Mouse (Mus musculus): ENCODE results near the gene Tspan15.

The Tspan15 gene

DNA sequence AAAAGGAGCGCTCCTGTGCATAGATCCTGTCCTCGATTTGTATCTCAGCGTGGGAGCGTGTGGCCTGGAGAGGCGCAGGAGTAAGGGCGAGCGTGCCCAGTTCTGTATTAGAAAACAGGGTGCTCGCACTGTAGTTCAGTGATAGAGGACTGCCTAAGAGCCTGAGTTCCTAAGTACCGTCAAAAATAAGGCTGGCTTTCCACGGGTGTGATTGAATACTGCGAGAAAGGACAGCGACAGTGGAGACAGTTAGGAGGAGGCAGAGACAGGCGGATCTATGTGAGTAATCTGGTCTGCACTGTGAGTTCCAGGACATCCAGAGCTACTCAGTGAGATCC is 313 bp upstream of the Tspan15 start:
- in situ Hi-C loops (cut with MboI, MseI): no loop called here

DNA sequence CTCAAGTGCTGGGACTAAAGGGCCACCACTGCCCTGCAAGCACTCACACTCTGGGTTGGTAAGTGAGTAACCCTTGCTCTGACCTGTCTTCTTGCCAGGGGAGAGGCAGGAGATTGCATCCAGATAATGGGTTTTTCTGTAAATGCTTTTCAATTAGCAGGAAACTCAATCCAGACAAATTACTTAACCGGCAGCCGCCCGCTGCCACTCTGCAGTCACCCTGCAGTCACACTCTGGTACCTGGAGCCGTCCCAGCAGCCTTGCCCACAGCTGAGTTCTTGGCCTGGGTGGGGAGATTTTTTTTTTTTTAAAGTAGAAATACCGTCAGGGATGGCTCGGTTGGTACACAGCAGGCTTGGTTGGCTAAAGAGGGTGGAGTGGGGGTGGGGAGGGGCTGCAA is 2.9 kb downstream of the Tspan15 start:
- in situ Hi-C loops (cut with MboI, MseI): no loop called here

DNA sequence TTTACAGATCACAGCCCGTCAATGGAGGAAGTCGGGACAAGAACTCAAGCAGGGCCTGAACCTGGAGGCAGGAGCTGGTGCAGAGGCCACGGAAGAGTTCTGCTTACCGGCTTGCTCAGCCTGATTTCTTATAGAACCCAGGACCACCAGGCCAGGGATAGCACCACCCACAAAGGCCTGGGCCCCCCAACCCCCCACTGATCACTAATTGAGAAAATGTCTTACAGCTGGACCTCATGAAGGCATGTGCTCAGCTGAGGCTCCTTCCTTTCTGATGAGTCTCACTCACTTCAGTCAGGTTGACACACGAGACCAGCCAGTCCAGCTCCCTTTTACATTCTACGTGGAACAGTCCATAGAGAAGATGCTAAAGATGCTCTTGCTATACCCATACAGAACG is 5.2 kb downstream of the Tspan15 start:
- in situ Hi-C loops (cut with MboI, MseI): no loop called here

DNA sequence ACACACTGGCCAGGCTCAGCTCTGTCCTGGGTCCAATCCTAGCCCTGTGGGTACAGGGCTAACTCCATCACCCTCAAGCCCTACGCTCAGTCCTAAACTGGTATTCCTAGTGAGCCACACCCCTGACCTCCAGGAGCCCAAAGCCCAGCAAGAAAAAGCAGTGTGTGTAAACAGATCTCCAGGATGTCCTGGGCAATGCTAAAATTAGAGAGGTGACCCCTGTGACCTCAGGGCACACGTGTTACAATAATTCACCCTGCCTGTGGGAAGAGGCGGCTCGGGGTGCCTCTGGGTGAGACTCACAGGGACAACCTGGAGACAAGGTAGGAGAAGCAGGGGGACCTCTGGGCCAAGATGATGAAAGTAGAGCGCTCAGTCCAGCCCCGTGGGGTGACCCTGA is 6.8 kb downstream of the Tspan15 start:
- in situ Hi-C loops (cut with MboI, MseI): no loop called here

DNA sequence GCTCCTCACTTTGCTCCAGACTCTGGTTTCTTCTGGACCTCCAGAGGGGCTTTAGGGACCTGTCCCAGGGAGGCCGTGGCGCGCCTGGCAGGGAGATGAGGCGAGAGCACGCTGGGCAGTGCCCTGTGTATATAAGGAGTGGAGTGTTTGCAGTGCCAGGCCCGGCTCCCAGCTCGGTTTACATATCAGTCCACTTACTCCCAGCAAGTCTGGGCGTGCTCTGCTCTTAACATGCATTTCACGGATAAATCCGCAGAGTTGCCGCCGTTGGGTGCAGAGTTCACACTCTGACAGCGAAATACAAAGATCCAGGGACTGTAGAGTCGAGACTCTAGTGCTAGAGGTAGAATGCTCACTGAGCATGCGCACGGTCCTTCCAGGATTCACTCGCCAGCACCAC is 8.3 kb downstream of the Tspan15 start:
- in situ Hi-C loops (cut with MboI, MseI): no loop called here

DNA sequence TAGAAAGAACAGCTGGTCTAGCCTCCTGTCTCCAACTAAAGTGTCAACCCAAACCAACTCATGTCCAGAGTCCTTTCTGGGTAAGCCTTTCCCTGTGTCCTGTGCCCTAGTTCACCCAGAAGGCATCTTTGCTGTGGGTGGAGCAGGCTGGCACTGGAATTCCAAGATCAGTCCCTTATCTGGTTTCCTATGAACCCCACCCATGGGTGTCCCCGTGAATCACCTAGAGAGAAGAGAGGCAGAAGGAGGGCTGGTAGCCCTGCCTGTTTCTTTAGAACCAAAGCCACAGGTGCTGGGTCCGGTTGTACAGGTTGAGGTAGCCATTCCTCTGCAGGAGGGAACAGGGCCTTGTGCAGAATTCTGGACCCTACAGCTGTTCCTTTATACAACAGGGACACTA is 9.4 kb downstream of the Tspan15 start:
- in situ Hi-C loops (cut with MboI, MseI): no loop called here

DNA sequence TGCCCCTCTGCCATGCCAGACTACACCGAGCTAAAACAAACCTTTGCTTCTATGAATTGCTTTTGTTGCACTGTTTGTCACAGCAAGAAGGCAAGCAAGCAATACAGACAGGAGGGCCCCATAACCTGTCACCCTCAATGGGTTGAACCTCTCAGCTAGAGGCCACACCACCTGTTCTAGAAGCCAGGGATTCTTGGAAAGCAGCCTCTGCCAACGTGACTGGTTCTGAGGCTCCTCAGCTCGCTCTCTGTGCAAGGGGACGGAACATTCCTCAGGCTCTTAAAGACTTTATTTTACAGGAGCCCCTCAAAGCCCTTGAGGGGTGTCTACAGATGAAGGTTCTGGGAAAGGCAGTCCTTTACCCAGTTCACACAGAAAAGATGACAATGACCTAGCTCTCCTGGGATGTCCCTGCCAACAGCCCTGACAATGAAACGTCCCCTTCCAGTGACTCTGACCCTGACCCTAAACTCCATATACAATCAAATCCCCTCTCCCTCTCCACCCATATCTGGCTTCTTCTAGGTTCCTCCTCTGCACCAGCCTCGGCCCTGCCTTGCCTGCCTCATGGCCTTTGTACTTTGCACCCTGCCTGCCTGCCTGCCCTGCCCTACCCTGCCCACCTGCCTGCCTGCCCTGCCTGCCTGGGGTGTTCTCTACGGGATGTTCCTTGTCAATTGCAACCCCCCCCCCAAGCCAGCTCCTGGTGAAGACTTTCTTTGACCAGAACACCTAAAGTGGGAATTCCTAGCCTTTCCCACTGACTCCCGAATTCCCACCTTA is 10.1 kb downstream of the Tspan15 start:
- in situ Hi-C loops (cut with MboI, MseI): no loop called here

DNA sequence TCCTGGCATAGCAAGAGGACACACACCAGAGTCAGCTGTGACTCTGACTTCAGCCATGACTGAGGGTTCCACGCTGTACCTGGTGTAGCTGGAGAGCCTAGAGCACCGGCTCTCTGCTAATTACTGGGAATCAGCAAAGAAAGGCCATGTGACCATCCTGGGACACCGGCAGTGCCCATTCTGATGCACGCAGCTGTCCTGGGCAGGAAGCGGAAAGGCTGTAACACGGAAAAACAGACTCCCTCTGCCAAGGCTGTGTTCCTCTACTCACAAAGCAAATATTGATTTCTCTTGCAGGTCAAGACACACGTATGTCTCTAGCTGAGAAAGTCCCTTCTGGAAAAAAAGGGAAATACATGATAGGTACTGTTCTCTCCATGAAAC is 12.3 kb downstream of the Tspan15 start:
- in situ Hi-C loops (cut with MboI, MseI): no loop called here

DNA sequence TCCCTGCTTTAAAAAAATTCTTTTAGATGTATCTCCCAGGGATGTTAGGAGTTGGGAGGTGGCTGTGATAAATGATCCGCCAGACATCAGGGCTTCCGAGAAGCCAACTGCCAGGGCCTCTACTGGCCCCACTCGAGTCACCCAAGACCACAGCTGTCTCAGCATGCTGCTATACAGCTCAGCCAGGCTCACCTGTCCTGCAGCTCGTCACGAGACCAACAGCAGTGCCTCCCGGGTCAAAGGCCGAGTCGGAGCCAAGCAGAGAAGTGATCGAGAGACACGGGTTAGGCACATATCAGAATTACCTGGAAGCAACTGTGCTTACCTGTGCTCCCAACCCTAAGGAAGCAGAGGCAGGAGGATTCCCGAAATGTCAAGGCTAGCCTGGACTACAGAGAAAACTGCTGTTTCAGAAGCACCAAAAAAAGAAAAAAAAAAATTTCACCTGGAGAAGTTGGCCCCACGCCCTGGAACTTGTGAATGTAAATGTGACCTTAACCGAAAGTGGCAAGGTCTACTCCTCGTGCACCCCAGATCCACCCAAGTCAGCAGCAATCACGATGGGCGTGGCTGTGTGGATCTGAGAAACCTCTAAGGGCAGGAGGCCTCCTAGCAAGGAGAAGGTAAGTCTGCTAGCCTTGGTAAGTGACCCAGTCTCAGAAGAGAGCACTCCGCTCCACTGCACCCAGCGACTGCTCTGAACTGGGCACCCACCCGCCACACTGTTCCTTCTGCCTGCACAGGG is 12.8 kb downstream of the Tspan15 start:
- in situ Hi-C loops (cut with MboI, MseI): no loop called here

DNA sequence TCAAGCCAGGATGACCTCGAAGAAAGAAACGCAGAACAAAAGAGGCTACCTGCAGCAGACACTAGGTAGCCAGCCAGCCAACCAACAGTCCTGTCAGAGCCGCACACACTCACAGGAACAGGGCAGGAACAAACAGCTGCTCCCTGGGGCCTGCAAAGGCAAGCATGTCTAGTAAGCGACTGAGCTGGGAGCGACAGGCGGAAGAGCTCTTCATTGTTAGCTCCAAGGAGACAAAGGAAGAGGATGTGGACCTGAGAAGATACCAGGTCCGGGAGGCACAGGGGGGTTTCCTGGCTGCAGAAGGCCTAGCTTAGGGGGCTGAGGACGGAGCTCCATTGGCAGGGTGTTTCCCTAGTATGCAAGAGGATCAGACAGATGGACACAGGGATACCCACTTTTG is 13.9 kb downstream of the Tspan15 start:
- in situ Hi-C loops (cut with MboI, MseI): no loop called here

DNA sequence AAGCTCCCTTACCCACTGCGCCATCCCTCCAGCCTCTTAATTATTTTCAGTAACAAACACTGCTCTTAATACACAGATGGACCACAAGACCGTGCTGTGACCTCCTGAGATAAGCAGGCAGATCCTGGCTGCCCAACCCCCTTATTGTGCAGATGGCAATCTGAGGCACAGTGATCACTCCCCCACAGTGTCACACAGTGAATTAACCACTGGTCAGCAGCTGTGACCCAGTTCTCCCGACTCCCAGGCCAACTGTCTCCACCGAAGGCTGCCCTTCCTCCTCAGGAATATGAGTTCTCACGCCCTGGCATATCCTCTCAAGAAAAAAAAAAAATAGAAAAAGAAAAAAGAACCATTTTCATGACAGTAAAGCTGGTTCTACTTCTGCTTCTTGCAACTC is 14.5 kb downstream of the Tspan15 start:
- in situ Hi-C loops (cut with MboI, MseI): no loop called here

DNA sequence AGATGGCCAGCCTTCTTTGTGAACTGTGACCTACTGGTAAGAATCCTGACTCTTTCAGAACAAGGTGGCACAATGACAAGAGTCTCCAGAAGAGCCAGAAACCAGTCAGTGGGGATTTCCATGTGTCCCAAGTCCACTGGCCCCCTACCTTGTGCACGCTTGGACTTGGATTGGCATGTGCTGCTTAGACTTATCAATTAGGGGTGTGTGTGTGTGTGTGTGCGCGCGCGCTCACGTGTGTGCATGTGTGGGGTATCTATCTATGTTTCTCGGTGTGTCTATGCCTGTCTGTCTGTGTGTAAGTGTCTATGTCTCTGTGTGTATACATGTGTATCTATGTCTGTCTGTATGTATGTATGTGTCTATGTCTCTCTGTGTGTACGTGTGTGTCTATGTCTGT is 15.4 kb downstream of the Tspan15 start:
- in situ Hi-C loops (cut with MboI, MseI): no loop called here

DNA sequence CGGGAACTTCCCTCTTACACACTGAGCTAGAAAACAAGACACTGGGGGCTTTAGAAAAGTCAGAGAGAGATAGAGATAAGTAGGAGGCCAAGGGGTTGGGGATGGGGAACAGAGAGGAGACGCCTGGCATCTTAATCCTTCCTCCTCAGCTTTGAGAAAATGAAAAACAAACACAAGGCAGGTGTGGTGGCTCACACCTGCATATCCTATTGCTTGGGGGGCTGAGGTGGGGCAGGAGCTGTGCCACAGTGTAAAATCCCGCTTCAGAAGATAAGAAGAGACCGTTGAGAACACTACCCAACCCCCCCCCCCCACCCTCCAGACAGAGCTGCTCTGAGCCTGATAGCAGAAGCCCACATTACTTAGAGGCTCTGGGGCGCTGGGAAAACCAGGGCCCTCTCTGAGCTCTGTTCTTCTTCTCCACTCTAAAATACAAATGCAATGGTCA is 15.9 kb downstream of the Tspan15 start:
- in situ Hi-C loops (cut with MboI, MseI): no loop called here

DNA sequence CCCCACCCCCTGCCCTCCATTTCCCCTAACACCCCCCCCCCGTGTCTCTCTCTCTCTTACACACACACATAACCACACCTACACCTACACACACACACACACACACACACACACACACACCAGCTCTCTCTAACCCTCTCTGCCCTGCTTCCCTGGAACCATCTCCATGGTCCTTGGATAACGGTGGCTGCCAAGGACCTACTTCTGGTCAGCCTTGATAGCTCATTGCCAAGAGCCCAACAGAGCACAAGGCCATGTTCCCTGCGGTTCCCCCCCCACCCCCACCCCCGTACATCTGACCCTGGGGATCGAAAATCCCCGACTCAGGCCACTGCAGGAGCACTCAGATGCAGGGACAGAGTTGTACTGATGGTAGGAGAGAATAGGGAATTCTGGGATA is 19.7 kb downstream of the Tspan15 start:
- in situ Hi-C loops (cut with MboI, MseI): no loop called here

DNA sequence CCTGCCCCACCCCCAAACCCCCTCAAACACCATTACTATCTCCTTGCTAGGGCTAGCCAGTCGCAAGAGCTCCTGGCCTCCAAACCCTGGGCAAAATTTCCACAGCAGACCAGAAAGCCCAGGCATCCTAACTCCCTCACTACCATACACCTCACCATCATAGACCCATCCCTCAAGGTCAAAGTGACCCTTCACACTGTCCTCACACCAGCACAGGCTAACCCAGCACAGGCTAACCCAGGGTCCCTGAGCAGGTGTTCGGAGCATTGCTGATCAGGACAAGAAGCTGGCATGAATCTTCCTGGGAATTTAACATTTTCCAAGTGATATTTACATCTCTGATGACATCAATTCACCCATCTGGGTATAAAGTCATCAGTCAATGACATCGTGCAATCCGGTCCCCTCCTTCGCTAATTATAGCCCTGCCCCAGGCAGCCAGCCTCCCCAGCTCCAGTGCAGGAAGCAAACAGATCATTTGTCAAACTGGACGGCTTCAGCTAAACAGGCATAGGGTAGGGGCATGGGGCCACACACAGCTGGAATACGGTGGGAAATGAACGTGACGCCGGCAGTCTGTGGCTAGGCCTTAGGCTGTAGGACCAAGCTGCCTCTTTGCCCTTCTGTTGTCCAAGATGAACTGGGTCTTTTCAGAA is 22.7 kb downstream of the Tspan15 start:
- in situ Hi-C loops (cut with MboI, MseI): no loop called here

DNA sequence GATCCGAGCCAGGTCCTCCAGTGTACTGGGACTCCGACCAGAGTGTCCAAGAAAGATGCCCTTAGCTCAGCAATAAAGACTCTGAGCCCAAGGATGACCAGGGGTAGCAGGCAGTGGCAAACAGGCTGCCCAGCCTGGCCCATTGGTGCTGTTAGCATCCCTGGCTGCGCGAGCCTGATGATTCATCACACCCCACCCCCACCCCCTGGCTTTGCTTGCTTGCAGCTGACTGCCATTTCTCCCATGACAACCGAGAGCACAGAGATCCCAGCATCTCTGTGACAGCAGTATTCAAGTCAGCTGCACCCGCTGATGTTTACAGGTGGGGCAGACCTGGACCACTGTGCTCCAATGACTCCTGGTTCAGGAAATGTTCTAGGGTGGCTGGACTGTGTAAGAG is 28.5 kb downstream of the Tspan15 start:
- in situ Hi-C loops (cut with MboI, MseI): loop anchor here in 1 of 2 experiments (5.0 kb wide), 1 partner anchor 200 kb away; no protein-coding TSS in a partner anchor

DNA sequence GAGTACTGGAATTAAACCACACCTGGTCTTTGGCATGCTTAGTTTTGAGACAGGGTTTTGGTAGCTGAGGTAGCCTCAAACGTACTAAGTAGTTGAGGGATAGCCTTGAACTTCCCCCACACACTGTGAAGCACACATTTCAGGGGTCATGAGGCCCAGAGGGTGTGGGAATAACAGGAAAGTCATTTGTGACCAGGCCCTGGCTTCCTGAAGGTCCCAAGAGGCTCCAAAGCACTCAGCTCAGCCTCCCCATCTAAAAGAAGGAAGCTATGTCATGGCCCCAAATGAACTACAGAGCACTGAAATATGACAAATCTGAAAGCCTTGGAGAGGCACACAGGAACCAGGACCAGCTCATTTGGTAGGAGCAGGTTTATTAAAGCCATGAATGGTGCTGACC is 32.2 kb downstream of the Tspan15 start:
- in situ Hi-C loops (cut with MboI, MseI): loop anchor here in 1 of 2 experiments (10.0 kb wide), 1 partner anchor 186 kb away; no protein-coding TSS in a partner anchor

DNA sequence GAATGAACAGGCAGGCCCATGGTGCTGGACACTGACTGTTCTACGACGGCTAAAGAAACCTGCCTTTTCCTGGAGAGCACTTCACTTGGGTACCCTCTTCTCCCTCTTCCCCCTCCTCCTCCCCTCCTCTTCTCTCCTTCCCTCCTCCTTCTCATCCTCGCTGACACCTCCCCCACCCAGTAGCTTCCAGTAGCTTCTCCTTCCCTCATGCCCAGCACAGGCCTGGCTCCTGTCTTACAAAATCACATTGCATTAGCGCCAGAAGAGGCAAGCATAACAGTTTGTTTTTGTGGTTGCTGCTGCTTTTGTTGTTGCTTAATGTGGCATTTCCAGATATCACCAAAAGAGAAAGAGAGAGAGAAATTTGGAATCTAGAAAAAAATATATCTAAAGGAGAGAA is 33.6 kb downstream of the Tspan15 start:
- in situ Hi-C loops (cut with MboI, MseI): loop anchor here in 1 of 2 experiments (10.0 kb wide), 1 partner anchor 187 kb away; no protein-coding TSS in a partner anchor

DNA sequence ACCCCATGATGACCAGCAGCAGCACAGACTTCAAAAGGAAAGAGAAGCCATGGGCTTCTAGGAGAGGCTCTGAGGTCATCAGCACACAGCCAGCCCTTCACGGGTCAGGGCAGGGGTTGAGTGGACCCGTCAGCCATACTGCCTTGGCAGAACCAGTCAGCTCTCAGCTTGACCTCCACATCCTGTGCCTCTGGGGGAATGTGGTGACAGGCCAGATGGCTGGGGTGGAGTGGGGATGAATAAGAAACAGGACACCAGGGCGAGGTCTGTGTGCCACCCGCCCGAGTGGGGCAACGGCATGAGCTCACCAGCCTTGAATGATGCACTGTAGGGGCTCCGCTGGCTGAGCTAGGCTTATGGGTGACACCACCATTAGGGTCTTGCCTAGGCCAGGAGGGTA is 35.7 kb downstream of the Tspan15 start:
- in situ Hi-C loops (cut with MboI, MseI): loop anchor here in 1 of 2 experiments (10.0 kb wide), 1 partner anchor 189 kb away; no protein-coding TSS in a partner anchor

DNA sequence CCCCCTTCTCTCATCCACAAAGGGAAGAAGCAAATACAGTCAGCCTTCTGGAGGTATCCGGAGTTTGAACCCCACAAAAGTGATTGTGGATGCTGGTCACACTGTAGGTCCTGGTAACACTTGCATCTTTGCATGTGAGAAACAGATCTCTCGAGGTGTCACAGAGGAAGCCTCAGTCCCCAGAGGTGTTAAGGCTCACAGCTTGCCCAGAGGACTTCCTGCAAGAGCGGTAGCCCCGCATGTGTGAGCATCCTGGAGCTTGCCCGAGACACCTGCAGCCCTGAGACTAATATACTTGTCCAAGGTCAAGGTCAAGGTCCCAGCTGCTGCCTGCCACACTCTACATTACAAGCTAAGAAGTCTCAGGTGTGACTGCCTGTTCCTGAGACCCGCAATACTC is 36.1 kb downstream of the Tspan15 start:
- in situ Hi-C loops (cut with MboI, MseI): loop anchor here in 1 of 2 experiments (5.0 to 10.0 kb wide), 2 partner anchors 190 to 222 kb away; no protein-coding TSS in a partner anchor

DNA sequence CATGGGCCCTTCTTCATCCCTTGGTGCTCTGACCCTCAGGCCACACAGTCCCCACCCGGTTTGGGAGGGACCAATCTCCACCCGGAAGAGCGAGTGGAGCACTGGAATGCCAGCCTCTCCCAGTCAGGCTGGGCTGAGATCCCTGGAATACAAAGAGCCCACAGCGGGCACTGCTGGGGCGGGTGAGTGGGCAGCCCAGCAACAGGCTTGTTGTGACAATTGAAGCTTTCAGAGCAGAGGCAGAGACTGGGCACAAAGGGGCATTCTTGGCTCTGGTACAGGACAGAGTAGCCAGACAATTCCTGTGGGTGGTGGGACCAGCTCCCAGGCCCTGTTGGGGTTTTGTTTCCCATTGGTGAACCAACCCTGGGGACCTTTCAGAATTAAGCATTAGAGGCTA is 36.6 kb downstream of the Tspan15 start:
- in situ Hi-C loops (cut with MboI, MseI): loop anchor here in 1 of 2 experiments (5.0 to 10.0 kb wide), 2 partner anchors 190 to 223 kb away; no protein-coding TSS in a partner anchor

DNA sequence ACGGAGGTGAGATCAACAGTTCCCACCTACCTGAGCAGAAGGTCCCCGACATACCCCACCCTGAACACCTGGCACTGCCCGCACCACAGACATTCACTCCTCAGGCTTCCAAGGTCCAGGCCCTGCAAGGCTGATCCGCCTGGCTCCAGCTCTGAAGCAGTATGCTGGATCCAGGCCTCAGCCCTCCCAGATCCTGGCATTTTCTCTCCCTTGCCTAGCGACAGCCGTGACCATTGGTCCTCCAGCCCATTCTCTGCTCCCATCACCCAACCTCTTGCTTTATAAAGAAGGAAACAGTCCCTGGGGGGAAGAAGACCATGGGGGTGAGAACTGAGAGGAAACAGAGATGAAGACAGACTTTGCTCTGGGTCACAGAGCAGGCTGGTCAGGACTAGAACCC is 37.0 kb downstream of the Tspan15 start:
- in situ Hi-C loops (cut with MboI, MseI): loop anchor here in 1 of 2 experiments (5.0 to 10.0 kb wide), 2 partner anchors 191 to 223 kb away; no protein-coding TSS in a partner anchor
